Mouse (Mus musculus) cerebellum, adult (tissue): Measurements from ENCODE around the gene Aph1c.
"Not testable (repeated sequence)": the region's sequence is repeated elsewhere in the genome, so short reads cannot be mapped to it uniquely, and the experiment has no call there.

Source experiments
- ATAC-seq: cut with Nextera tagmentation; 2 replicates; pipeline ENCODE4 v1.9.2; 2017; ENCODE audit warnings: mild to moderate bottlenecking, moderate library complexity, mixed read lengths; ENCODE audit not compliant: insufficient number of reproducible peaks, low FRiP score, low TSS enrichment

Aph1c gene

GRCm38 (mm10) chr9:66835097-66835480, 563 bp upstream of the Aph1c start:
- no peak for ATAC-seq

GRCm38 (mm10) chr9:66833851-66834250, 675 bp downstream of the Aph1c start:
- no peak for ATAC-seq

GRCm38 (mm10) chr9:66832366-66832908, 2.1 kb downstream of the Aph1c start:
- no peak for ATAC-seq

GRCm38 (mm10) chr9:66825990-66826389, 8.5 kb downstream of the Aph1c start:
- ATAC-seq: no peak

- ATAC-seq: not testable (repeated sequence)
Measured at GRCm38 (mm10) chr9:66822255-66822654, 12.3 kb downstream of the Aph1c start.

- ATAC-seq: no peak
Measured at GRCm38 (mm10) chr9:66820996-66821395, 13.5 kb downstream of the Aph1c start.

GRCm38 (mm10) chr9:66813392-66813791, 21.1 kb downstream of the Aph1c start:
- ATAC-seq: no peak

- not testable (repeated sequence) for ATAC-seq
Measured at GRCm38 (mm10) chr9:66805951-66806350, 28.6 kb downstream of the Aph1c start.

- no peak for ATAC-seq
Measured at GRCm38 (mm10) chr9:66801947-66802346, 32.6 kb downstream of the Aph1c start.

- ATAC-seq: no peak
Measured at GRCm38 (mm10) chr9:66796739-66797138, 37.8 kb downstream of the Aph1c start, which contains the start of gene Gm10647. Gene Gm10647, plus strand, starts transcription at chr9:66797039.

GRCm38 (mm10) chr9:66795464-66796324, 38.8 kb downstream of the Aph1c start, which contains the start of gene Aph1b:
Gene Aph1b, minus strand, starts transcription at chr9:66795490.
- peak; percentile 95 for ATAC-seq

- ATAC-seq: no peak; the same call in 1 of the 2 replicates
Measured at GRCm38 (mm10) chr9:66794629-66795463, 39.7 kb downstream of the Aph1c start.

- ATAC-seq: no peak
Measured at GRCm38 (mm10) chr9:66787821-66788220, 46.7 kb downstream of the Aph1c start.

GRCm38 (mm10) chr9:66784552-66784951, 50.0 kb downstream of the Aph1c start:
- not testable (repeated sequence) for ATAC-seq

- no peak for ATAC-seq
Measured at GRCm38 (mm10) chr9:66770701-66771100, 63.8 kb downstream of the Aph1c start.

GRCm38 (mm10) chr9:66769275-66769674, 65.3 kb downstream of the Aph1c start:
- no peak for ATAC-seq

- no peak for ATAC-seq
Measured at GRCm38 (mm10) chr9:66768721-66769120, 65.8 kb downstream of the Aph1c start.
